Mouse (Mus musculus): ENCODE measurements around the gene Trafd1.

DNA sequence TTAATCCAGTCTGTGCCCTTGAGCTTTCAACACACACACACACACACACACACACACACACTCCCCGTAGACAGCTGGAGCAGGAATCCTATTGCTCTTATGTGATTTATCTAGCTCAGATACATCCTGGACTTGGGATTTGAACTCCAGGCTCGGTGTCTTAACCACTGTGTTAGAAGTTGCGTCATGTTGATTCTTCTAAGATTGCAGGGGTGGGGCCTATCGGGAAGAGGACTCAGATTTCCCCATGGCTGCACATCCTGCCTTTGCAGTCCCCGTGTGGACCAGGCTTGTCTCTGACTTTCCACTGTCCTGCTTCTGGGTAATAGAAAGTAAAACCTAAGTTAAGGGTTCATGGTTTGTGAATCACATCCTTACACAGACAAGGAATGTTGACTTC is 14.6 kb upstream of the Trafd1 start:
- TF ChIP-seq CTCF (IDR thresholded peaks at IDR 0.05; ENCODE audit: control insufficient read depth, insufficient read depth, low read length) (no peak), POLR2A (IDR thresholded peaks at IDR 0.05; ENCODE audit: borderline replicate concordance, control insufficient read depth, low read depth, low read length) (no peak)

Measured in bone marrow, adult 2 months (tissue).